Mouse (Mus musculus) hindlimb bud, embryonic 11.5 days (tissue): Measurements from ENCODE around the gene Gm49325.

Source experiments
- DNase-seq: peaks from one replicate; pipeline ENCODE4 v3.0.0-alpha.2; 2012; ENCODE audit warnings: low read depth, low spot score; ENCODE audit errors: extremely low spot score

Gene Gm49325

DNA sequence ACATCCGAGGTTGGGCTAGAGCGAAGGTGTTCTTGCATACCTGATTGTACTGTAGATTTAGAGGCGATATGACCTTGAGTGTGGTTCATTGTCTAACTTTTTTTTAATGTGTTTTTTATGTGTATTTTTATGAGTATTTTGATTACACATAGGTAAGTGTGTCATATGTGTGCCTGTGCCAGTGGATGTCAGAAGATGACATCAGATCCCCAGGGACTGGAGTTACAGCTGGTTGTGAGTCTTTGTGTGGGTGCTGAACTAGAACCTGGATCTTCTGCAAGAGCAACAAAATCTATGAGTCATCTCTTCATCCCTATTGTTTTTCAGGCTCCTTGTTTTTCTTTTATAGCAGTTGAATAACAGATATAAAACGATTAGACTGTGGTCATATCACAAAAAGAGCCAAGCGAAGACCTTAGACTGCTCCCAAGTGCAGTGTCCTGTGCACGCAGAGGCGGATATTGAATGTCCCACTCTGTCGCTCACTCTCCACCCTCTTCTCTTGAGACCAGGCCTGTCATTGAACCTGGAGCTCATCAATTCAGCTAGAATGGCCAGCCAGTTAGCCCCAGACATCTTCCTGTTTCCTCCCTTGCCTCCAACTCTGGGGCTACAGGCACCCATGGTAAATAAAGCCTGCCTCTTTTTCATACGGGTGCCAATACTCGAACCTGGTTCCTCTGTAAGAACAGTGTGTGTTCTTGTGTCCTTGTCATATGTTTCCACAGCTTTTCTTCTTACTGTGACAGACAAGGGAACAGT lies 17.8 kb downstream of the Gm49325 start:
- DNase-seq, result no peak

DNA sequence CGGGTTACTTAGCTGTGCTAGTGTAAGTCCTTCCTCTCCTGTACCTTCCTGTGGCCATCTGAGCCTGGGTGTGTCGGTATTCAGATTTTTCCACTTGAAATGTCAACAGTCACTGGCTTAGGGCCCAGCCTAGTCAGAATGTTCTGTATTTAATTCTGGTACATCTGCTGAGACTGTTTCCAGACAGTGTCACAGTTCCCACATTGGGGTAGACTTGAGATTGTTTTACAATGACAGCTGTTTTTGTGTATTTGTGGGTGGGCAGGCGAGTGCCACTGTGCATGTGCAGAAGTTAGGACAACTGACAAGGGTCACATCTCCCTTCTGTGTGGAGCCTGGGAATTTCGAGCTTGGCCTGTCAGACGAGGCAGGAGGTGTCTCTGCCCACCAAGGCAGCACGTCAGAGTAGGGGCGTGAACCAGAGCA lies 18.6 kb downstream of the Gm49325 start:
- no peak for DNase-seq

- DNase-seq, result no peak
Observed at GRCm38 (mm10) chr10:77626036-77626435, 20.0 kb downstream of the Gm49325 start.

- no peak for DNase-seq
Observed at GRCm38 (mm10) chr10:77626591-77626990, 20.6 kb downstream of the Gm49325 start.

- peak; percentile 80 for DNase-seq
Observed at GRCm38 (mm10) chr10:77627497-77627896, 21.5 kb downstream of the Gm49325 start.

- DNase-seq, result no peak
Observed at GRCm38 (mm10) chr10:77629163-77629562, 23.2 kb downstream of the Gm49325 start.

- no peak for DNase-seq
Observed at GRCm38 (mm10) chr10:77629970-77630369, 24.0 kb downstream of the Gm49325 start.

DNA sequence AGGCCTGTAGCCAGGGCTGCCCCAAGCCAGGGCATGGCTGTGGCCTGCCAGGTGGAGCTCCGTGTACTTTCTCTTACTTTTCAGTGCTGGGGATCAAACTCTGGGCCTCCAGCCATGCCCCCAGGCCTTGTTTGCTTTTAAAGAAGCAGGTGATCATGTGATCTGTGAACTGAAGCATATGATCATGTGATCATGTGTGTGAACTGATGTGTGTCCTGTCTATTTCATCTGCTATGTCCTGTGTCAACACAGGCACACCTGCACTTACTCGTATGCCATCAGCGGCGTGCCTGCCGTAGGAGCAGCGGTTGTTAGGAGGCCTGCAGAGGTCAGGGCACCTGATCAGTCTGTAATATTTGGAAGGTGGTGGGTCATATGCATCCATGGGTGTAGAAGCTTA lies 28.0 kb downstream of the Gm49325 start:
- DNase-seq, result no peak

- DNase-seq, result no peak
Observed at GRCm38 (mm10) chr10:77634452-77635231, 28.6 kb downstream of the Gm49325 start.

- DNase-seq, result no peak
Observed at GRCm38 (mm10) chr10:77636234-77636922, 30.4 kb downstream of the Gm49325 start.

GRCm38 (mm10) chr10:77638956-77639355 lies 33.0 kb downstream of the Gm49325 start:
- no peak for DNase-seq

GRCm38 (mm10) chr10:77643160-77643559 lies 37.2 kb downstream of the Gm49325 start:
- DNase-seq, result no peak

GRCm38 (mm10) chr10:77645571-77645970 lies 39.6 kb downstream of the Gm49325 start:
- no peak for DNase-seq

- no peak for DNase-seq
Observed at GRCm38 (mm10) chr10:77647461-77647860, 41.5 kb downstream of the Gm49325 start.

DNA sequence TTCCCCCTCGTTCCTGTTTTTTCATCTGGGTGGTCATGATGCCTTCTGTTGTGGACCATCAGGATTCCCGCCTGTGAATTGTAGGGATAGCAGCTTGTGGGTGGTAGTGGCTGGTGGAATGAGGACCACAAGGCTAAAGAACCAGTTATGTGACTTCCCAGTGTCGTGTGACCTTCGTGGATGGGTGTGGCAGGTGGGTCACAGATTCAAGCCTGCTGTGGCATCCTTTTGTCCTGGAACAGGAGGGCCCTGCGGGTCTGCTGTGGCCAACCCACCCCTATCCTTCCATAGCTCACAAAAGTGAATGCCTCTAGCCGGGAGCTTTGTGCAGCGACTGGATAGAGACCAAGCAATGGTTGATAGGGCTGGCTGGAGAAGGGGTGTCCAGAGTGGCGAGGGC lies 41.9 kb downstream of the Gm49325 start:
- no peak for DNase-seq

- no peak for DNase-seq
Observed at GRCm38 (mm10) chr10:77652046-77652445, 46.0 kb downstream of the Gm49325 start.

DNA sequence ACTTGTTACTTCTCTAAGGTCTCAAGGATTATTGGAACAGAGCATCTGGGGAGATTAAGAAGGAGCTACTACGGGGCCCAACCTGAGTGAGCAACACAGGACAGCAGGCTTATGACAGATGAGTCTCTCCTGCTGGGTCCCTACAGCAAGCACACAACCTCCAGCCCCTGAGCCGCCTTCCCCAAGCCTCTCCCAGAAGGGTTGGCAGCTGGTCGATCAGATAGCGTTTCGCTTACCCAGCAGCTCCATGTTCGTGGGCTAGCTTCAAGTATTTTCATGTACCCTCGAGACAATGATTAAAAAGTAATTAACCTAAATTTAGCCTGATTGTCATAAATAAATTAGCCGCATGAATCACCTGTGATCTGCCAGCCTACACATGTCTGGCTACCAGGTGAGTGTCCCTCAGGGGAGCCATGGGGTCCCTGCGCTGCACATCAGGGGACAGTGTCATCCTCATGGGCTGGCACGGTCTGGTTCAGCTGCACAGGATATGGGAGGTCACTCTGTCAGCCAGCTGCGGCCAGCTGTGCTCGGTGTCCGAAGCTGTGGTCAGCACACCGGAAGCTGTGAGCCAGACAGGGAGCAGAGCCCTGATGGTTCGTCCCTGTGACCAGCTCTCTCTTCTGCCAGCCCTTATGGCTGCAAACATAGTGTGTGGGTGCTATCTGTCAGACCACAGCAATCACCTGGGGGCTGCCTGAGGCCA lies 52.4 kb downstream of the Gm49325 start:
- DNase-seq, result no peak

- DNase-seq, result no peak
Observed at GRCm38 (mm10) chr10:77663949-77664665, 58.1 kb downstream of the Gm49325 start.

GRCm38 (mm10) chr10:77666342-77666741 lies 60.3 kb downstream of the Gm49325 start:
- no peak for DNase-seq

- DNase-seq, result no peak
Observed at GRCm38 (mm10) chr10:77667402-77667801, 61.4 kb downstream of the Gm49325 start.
